Mouse (Mus musculus) liver, adult (tissue): Measurements from ENCODE around the gene Hkdc1.

Source experiments
- GATA4 ChIP-seq: IDR thresholded peaks from 2 replicates; pipeline ENCODE4 v1.6.1; 2014; ENCODE audit warnings: mild to moderate bottlenecking, low read length; ENCODE audit not compliant: insufficient replicate concordance

Hkdc1 gene

DNA sequence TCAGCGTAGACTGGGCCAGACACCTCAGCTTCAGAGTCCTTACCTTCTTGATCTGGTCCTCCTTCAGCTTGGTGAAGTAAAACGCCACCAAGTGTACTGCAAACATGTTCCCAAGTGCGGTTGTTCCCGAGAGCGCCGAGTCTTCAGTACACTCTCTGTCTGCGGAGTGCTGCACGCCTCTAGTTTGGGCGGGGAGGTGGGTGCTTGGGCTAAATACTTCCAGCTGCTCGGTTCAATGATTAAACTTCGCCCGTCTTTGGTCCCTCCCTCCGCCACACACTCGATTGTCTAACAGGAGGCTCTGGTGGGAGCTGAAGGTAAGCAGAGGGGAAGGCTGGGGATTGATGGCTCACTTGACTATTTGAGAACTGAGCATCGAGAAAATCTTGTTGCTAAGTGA, at the start of gene Hkdc1:
Gene Hkdc1 (minus strand): TSS at position 237 of the 400 bp plus-strand sequence.
- TF ChIP-seq GATA4 = no peak

DNA sequence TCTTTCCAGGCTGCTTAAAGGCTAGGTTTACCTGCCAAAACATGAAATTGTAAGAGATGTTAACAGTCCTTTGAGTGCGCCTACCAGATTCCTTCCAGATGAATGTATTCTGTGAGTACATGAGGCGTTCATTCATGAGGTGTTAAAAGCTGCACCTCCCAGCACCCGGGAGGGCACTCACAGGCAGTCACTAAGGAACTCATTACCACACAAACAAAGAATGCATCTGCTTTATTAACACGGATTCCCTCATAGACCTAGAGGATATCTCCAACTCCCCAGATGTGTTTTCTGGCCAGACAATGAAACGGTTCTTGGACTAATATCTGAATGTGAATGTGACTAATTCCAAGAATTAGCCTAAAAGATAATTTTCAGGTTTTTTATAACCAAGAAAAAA, 48.8 kb upstream of the Hkdc1 start:
- TF ChIP-seq GATA4 = no peak

DNA sequence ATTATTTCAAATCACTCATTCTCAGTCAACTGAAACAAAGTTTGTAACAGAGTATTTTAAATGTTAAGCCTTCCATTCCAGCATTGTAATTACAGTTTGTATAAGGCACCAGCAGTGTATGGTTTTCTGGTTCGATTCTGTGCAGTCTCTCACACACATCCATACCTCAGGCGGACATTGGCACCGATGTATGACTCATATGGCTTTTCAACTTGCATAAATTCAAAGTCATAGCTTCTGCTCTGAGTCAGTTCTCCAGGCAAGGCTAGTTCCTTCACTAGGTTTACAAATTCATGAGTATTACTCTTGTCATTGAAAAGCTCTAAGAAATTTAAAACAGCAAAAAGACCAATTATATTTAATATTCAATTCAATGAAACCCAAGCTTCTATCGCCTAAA, 47.4 kb upstream of the Hkdc1 start:
- no peak for TF ChIP-seq GATA4

DNA sequence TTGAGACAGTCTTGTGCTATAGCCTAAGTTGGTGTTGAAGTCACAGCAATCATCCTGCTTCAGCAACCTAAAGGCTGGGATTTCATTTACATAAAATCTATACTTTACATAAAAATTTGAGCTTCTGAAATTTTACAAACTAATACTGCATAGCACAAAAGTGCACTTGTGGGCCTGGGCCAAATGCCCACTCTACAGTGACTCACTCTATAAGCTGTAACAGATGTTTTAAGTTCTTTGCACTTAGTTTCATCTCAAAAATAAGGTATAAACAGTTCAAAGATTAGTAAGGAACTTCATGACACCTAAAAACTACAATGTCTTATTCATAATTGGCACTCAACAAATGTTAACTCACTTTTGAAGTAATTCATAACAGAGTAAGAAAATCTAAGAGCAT, 39.0 kb upstream of the Hkdc1 start:
- no peak for TF ChIP-seq GATA4

DNA sequence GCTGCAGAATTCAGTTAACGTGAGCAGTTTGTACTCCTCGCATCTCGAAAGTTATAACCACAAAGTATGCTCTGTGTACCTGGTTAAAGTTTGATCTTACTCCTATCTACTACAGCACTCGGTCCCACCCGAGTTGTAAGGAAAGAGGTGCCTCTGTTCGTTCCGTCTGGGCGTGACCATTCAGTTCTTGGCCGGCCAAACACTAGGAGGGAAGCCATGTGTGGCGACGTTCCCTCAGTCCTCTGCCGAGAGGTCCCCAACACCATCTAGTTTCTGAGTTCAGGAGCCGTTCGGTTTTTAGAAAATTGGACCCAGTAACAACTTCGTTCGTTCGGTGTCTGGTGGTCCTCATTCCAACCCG, 28.0 kb upstream of the Hkdc1 start:
- no peak for TF ChIP-seq GATA4

DNA sequence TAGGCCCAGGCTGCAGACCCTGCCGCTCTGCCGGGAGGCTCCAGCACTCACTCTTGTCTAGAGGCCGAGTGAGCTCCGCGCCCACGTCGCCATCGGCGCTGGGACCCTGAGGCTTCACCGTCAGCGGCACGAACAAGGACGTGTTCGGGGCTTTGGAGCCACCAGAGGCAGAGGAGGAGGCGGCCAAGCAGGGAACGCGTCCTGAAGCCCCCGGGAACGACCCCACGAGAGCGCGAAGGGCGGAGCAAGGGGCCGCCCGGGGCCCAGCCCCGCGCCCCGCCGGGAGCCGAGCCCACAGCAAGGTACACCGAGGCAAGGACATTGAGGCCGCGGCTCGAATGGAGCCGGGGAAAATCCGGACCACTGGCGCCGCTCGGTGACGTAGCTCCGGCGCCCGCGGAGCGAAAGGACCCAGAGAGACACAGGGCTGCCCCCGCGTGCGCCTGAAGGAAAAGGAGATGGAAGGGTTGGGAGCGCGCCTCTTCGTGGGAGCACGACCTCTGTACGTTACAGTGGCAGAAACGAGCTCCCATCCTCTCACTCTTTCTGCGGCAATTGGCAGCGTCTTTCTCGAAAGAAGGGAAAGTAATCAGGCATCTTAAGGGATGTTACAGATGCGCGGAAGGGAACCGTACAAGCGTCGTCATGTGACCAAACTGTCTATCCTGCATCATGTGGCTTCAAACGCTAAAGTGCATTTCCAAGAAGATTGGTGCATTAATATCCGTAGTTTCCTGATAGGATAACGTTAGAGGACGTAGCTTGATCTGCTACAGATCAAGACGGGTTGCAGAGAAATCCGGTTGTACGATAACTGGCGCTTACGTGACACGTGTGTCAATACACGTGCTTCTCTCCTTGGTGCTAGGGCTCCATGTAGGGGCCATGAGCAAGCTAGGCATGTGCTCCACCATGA, 27.3 kb upstream of the Hkdc1 start, which contains the start of the genes 4930507D05Rik and Supv3l1:
Gene 4930507D05Rik (plus strand): TSS at position 126 of the 916 bp plus-strand sequence.
Gene Supv3l1 (minus strand): TSS at position 375 of the 916 bp plus-strand sequence.
- TF ChIP-seq GATA4 = no peak; the same call in 1 of the 2 replicates

DNA sequence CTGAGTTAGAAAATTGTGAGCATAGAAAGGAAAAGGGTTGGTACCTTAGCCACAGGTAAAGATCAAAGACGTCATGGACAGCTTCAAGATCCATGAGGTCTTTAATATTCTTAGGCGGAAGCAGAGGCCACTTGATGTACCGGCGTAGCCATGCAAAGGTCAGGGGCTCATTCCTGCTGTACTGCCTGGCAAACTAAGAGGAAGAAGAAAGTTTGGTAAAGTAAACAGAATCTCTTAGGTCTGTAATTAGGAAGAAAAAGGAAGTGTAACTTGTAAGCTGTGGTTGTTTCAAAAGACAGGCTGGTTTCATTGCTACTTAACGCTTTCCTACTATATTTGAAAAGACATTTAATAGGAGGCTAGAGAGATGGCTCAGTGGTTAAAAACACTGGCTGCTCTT, 8.1 kb upstream of the Hkdc1 start:
- TF ChIP-seq GATA4 = no peak

DNA sequence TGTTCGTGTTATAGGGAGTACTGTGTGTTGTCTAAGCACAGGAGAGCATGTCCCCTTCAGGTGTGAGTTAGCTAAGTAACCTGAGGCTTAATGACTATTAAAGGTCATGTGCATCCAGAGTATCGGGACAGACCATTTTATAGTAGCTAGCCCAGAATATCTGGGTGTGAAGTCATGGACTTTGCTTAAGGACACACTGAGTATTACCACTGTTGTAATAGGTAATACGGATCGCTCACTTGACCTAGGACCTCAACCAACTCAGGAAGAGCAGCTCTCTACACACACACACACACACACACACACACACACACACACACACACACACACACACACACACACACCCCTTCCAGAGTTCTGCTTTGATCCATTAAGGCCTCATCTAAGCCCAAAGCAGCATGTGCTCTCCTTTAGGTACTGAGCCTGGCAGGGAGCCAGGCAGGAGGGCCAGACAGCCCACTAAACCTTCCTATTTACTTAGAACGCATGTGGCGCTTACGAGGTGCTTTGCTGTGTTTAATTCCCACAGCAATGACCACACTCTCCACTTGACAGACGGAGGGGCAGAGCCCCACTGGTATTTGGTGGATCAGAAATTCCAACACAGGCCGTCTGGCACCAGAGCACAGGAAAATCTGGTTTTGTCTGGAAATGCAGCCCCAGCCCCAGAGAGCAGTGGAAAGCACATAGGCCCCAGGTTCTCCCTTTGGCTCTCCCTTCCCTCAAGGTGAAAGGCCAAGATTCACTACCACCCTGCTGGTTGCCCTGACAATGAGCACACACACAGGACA, 3.0 kb upstream of the Hkdc1 start:
- TF ChIP-seq GATA4 = no peak

DNA sequence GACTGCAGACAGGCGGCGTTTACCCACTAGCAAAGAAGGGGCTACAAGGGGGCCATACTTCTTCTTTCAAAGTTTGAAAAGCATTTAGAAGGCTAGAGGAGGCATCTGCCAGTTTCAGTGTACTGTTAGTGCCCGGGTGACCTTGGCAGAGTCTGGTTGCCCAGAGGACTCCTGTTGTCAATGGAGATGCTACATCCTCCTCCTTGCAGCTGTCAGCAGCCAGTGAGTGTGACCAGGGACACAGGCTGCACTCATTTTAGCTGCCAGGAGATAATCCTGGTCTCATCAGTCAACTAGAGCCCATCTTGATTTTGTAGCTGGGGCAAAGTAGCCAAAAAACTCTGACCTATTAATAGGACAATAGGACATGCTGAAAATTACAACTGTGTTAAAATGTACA, 1.2 kb downstream of the Hkdc1 start:
- TF ChIP-seq GATA4 = no peak

DNA sequence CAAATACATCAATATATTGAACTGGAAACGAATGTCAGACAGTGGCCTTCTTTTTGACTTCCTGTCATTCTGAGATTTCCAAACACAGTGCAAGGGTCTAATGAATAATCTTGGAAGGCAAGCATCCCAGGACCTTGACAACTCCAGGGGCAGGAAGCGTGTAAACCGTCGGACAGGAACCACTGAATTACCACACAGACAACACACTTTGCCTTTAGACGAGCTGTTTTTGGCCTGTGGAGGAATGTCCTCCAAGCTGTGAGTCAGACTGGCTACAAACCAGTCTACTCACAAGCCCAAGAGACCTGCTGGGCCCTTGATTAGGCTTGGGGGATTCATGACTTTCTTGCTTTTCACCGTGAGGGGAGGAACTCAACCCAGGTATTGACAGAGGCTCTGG, 1.9 kb downstream of the Hkdc1 start:
- TF ChIP-seq GATA4 = no peak

DNA sequence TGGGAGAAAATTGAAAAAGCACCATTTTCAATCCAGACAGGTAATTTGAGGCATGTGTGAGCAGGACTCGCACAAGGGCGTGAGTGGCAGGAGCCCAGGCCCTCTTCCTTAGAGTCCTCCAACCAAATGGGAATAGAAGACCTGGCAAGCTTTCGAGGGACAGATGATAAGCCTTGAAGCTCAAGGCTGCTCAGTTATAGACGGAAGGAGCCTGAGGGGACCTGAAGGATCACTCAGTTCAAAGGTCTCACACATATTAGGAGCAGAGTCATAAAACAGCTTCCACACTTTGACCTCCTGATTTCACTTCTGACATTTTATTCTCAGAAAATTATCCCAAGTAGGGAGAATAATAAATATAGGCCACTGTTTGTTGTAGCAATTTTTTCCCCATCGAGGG, 2.9 kb downstream of the Hkdc1 start:
- TF ChIP-seq GATA4 = no peak

DNA sequence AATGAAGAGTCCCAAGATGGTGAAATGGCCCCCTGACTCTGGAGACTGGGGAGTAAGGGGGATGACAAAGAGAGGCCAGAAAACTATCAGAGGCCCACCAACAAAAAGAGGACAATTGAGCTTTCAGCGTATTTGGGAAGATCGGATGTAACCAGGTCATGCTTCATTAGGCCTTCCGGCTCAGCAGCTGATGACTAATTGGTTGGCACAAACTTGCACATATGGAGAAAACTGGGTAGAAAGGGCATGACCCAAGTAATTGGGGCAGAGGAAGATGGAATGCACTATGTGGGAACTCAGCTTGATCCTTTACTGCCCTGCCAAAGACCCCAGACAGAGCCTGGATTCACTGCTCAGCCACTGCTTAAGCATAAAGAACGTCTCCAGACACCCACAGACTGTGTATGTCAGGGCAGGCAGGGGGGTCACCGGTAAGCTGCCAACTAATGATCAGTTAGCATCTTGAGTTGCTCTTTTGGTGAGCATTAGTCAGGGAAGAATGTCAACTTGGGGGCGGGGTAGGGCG, 3.4 kb downstream of the Hkdc1 start:
- TF ChIP-seq GATA4 = no peak

DNA sequence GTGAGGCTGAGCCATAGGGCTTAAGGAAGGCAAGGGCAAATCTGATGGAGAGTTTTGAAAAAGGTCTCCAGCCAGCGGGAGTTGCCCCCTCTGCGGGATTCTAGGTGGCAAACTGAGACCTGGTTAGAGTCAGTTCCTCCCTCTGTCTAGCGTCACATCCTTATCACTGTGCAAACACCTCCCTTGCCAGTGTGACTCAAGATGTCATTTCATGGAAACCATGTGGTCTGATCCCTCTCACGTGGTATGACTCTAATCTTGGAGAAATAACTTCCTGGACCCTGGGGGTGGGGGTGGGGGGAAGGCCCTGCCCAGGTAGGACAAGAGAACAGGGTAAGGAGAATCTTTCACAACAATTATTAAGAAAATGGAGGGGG, 8.7 kb downstream of the Hkdc1 start:
- TF ChIP-seq GATA4 = no peak

DNA sequence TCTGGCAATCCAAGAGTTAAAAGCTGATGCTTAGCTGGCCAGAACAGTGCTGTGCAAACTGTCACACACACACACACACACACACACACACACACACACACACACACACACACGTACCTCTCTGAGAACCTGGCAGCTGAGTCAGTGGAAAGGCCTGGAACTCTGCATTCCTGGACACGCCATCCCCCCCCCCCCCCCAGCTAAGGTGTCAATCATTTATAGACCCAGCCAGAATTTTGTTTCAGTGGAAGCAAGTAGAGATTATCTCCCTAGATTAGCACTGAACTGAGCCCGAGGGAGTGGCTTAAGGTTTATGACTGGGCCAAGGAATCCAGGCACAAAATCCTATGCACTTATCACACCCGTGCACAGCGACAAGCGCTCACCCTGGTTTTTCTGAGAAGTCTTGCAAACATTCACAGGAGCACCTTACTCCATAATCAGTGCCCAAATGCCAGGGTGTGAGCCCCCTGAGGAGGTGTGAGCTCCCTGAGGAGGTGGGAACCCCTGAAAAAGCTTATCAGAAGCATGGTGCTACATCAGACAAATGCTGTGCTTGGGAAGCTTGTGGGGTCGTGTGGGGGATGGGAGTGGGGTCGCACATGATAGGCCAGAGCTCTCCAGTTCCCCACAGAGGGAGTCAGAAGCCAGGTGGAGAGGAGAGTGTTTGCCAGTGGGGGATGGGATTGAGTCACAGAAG, 9.2 kb downstream of the Hkdc1 start:
- no peak for TF ChIP-seq GATA4
